Mouse (Mus musculus) MEL (cell line): Measurements from ENCODE around the gene Ncoa7. TPM values are rescaled to one million over a fixed set of nuclear protein-coding genes. Genes with fewer than 3 reads are reported as not detected.

Source experiments
- DNase-seq: peaks from one replicate; pipeline ENCODE4 v3.0.0; 2011; ENCODE audit warnings: low read depth, low spot score
- H3K27ac ChIP-seq: 2 replicates; pipeline ENCODE4 v1.5.1; 2012; ENCODE audit warnings: low read depth, mild to moderate bottlenecking, control low read depth, low read length, moderate library complexity; ENCODE audit not compliant: control insufficient read depth
- H3K27me3 ChIP-seq, 2 experiments: fragments of 150-350 bp in 1 of 2; sonication (generic) in 1 of 2; 2 replicates each; pipeline ENCODE4 v1.6.1; 2012; ENCODE audit warnings: low read length in 2 of 2, mild to moderate bottlenecking in 2 of 2, improper control_type of control experiment in 1 of 2, moderate library complexity in 1 of 2; ENCODE audit not compliant: insufficient read depth in 2 of 2, control insufficient read depth in 1 of 2
- H3K36me3 ChIP-seq, 2 experiments: 2 replicates each; pipeline ENCODE4 v1.6.1; 2012 to 2014; ENCODE audit warnings: low read length in 2 of 2, improper control_type of control experiment in 1 of 2, inconsistent platforms in 1 of 2, mild to moderate bottlenecking in 1 of 2; ENCODE audit not compliant: insufficient read depth in 2 of 2, control insufficient read depth in 1 of 2
- H3K4me1 ChIP-seq, 2 experiments: fragments of 150-350 bp in 1 of 2; sonication (generic) in 1 of 2; 2 replicates each; pipeline ENCODE4 v1.6.1; 2012; ENCODE audit warnings: low read length in 2 of 2, improper control_type of control experiment in 1 of 2, mild to moderate bottlenecking in 1 of 2; ENCODE audit not compliant: insufficient read depth in 2 of 2, control insufficient read depth in 1 of 2
- H3K4me3 ChIP-seq, 2 experiments: fragments of 150-350 bp in 1 of 2; sonication (generic) in 1 of 2; 2 replicates each; pipeline ENCODE4 v1.5.1; 2012; ENCODE audit warnings: low read depth in 2 of 2, low read length in 2 of 2, mild to moderate bottlenecking in 2 of 2, moderate library complexity in 2 of 2, control low read depth in 1 of 2, improper control_type of control experiment in 1 of 2; ENCODE audit not compliant: control insufficient read depth in 1 of 2, insufficient read depth in 1 of 2
- H3K79me2 ChIP-seq: 2 replicates; pipeline ENCODE4 v1.6.1; 2012; ENCODE audit warnings: mild to moderate bottlenecking, low read length, moderate library complexity; ENCODE audit not compliant: control insufficient read depth, poor library complexity, insufficient read depth
- H3K9ac ChIP-seq: 2 replicates; pipeline ENCODE4 v1.6.1; 2012; ENCODE audit warnings: low read depth, mild to moderate bottlenecking, control low read depth, low read length, moderate library complexity; ENCODE audit not compliant: control insufficient read depth, poor library complexity, severe bottlenecking
- H3K9me3 ChIP-seq: fragments of 150-350 bp; sonication (generic); replicated peaks from 2 replicates; pipeline ENCODE4 v1.6.1; 2012; ENCODE audit warnings: mild to moderate bottlenecking, low read length, improper control_type of control experiment, moderate library complexity; ENCODE audit not compliant: insufficient read depth
- CHD1 ChIP-seq: IDR thresholded peaks from 2 replicates; pipeline ENCODE4 v1.6.1; 2012; ENCODE audit warnings: low read depth, mild to moderate bottlenecking, inconsistent platforms, low read length, improper control_type of control experiment
- ETS1 ChIP-seq: IDR thresholded peaks from 2 replicates; pipeline ENCODE4 v1.6.1; 2012; ENCODE audit warnings: low read depth, mild to moderate bottlenecking, inconsistent platforms, low read length, improper control_type of control experiment, moderate library complexity
- HCFC1 ChIP-seq: IDR thresholded peaks from 2 replicates; pipeline ENCODE4 v1.6.1; 2012; ENCODE audit warnings: low read depth, mild to moderate bottlenecking, inconsistent platforms, low read length, improper control_type of control experiment, moderate library complexity
- JUND ChIP-seq: IDR thresholded peaks from 2 replicates; pipeline ENCODE4 v1.6.1; 2011; ENCODE audit warnings: low read depth, mild to moderate bottlenecking, improper control_type of control experiment, low read length
- MAX ChIP-seq: IDR thresholded peaks from 2 replicates; pipeline ENCODE4 v1.6.1; 2011; ENCODE audit warnings: low read length, improper control_type of control experiment
- MEF2A ChIP-seq: IDR thresholded peaks from 2 replicates; pipeline ENCODE4 v1.6.1; 2014; ENCODE audit warnings: low read depth, mild to moderate bottlenecking, inconsistent platforms, low read length, improper control_type of control experiment; ENCODE audit not compliant: poor library complexity, insufficient replicate concordance, severe bottlenecking; ENCODE audit errors: extremely low read depth
- MXI1 ChIP-seq: IDR thresholded peaks from 2 replicates; pipeline ENCODE4 v1.6.1; 2011; ENCODE audit warnings: mild to moderate bottlenecking, low read depth, low read length, improper control_type of control experiment
- MYB ChIP-seq: IDR thresholded peaks from 2 replicates; pipeline ENCODE4 v1.6.1; 2011; ENCODE audit warnings: mild to moderate bottlenecking, low read depth, low read length, improper control_type of control experiment
- NRF1 ChIP-seq: IDR thresholded peaks from 2 replicates; pipeline ENCODE4 v1.6.1; 2014; ENCODE audit warnings: low read depth, mild to moderate bottlenecking, inconsistent platforms, low read length, improper control_type of control experiment, moderate library complexity; ENCODE audit not compliant: poor library complexity, insufficient read depth, severe bottlenecking
- POLR2AphosphoS2 ChIP-seq: IDR thresholded peaks from 2 replicates; pipeline ENCODE4 v1.6.1; 2011; ENCODE audit warnings: low read length, improper control_type of control experiment
- RAD21 ChIP-seq: IDR thresholded peaks from 2 replicates; pipeline ENCODE4 v1.6.1; 2011; ENCODE audit warnings: mild to moderate bottlenecking, low read depth, low read length, improper control_type of control experiment
- RCOR1 ChIP-seq: IDR thresholded peaks from 2 replicates; pipeline ENCODE4 v1.6.1; 2012; ENCODE audit warnings: low read depth, mild to moderate bottlenecking, inconsistent platforms, low read length, improper control_type of control experiment
- SIN3A ChIP-seq: IDR thresholded peaks from 2 replicates; pipeline ENCODE4 v1.6.1; 2012; ENCODE audit warnings: low read length, improper control_type of control experiment, inconsistent platforms
- TAL1 ChIP-seq: IDR thresholded peaks from 2 replicates; pipeline ENCODE4 v1.6.1; 2012; ENCODE audit warnings: mild to moderate bottlenecking, inconsistent platforms, low read length, moderate library complexity, mixed read lengths
- UBTF ChIP-seq: IDR thresholded peaks from 2 replicates; pipeline ENCODE4 v1.6.1; 2012; ENCODE audit warnings: low read depth, mild to moderate bottlenecking, inconsistent platforms, low read length, improper control_type of control experiment, moderate library complexity, borderline replicate concordance; ENCODE audit not compliant: insufficient read depth
- ZC3H11A ChIP-seq: IDR thresholded peaks from 2 replicates; pipeline ENCODE4 v1.6.1; 2012; ENCODE audit warnings: low read depth, mild to moderate bottlenecking, inconsistent platforms, low read length, improper control_type of control experiment
- ZKSCAN1 ChIP-seq: IDR thresholded peaks from 2 replicates; pipeline ENCODE4 v1.6.1; 2012; ENCODE audit warnings: low read depth, mild to moderate bottlenecking, inconsistent platforms, low read length, improper control_type of control experiment, moderate library complexity
- ZNF384 ChIP-seq: IDR thresholded peaks from 2 replicates; pipeline ENCODE4 v1.6.1; 2012; ENCODE audit warnings: low read depth, mild to moderate bottlenecking, inconsistent platforms, low read length, improper control_type of control experiment
- polyA plus RNA-seq, 2 experiments: library from polyadenylated mRNA; stranded (reverse) in 1 of 2; unstranded in 1 of 2; fragments of >175 nt in 1 of 2; fragments of >200 nt in 1 of 2; gene quantifications; 2 replicates each; pipeline versions ENCODE4 v1.2.1 to v1.2.4; 2012; ENCODE audit warnings: low replicate concordance in 2 of 2, low read depth in 1 of 2; ENCODE audit not compliant: insufficient read length in 2 of 2, insufficient read depth in 1 of 2, missing spikeins in 1 of 2
- total RNA-seq: library from RNA; depleted of rRNA; stranded (reverse); fragments of 300-350 nt; gene quantifications from 2 replicates; pipeline ENCODE4 v1.2.3, GENCODE M21; 2012

The Ncoa7 gene
- total and polyA plus RNA-seq, 3 experiments: 1.7 to 64.9 (median 4.2) TPM

DNA sequence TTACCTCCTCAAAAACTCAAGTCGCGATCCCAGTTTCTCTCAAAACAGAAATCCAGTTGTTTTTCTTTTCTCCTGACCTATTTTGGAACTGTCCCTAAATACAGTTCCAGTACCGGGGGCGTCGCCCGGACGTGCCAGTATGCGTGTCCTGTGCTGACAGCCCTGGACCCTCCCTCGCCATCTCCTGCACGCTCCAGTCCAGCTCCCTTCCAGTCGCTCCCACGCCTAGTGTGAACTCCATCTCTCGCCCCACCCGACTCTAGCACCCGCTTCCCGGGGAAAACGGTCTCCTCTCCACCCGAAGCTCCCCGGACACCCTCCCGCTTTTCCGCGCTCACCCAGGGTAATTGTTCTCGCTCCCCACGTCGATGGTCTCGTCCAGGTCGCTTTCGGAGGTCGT lies 39.1 kb upstream of the Ncoa7 start:
- peak overlapping the region; percentile 18 to 49; a peak in 3 of 4 replicates for H3K4me3 ChIP-seq
- peak overlapping the region; percentile 35; the same call in 1 of the 2 replicates for H3K9ac ChIP-seq
- DNase-seq: no peak
- H3K79me2 ChIP-seq: no peaks in the 10 kb centered on the region
- peaks cover 0 to 7% of the 10 kb centered on the region in 2 experiments; a peak in 2 of 4 replicates for H3K4me1 ChIP-seq
- H3K36me3 ChIP-seq: peaks cover 0 to 3% of the 10 kb centered on the region in 2 experiments; a peak in 1 of 4 replicates
- H3K27me3 ChIP-seq: peaks cover 0 to 1% of the 10 kb centered on the region in 2 experiments; a peak in 2 of 4 replicates
- no peaks in the 10 kb centered on the region for H3K9me3 ChIP-seq
- TF ChIP-seq NRF1: no peak
- TF ChIP-seq RAD21: no peak
- no peak for TF ChIP-seq RCOR1
- no peak for TF ChIP-seq MXI1
- no peak for TF ChIP-seq CHD1
- no peak for TF ChIP-seq ETS1
- no peak for TF ChIP-seq HCFC1
- no peak for TF ChIP-seq TAL1
- no peak for TF ChIP-seq SIN3A
- no peak for TF ChIP-seq ZKSCAN1
- TF ChIP-seq UBTF: no peak
- TF ChIP-seq MEF2A: no peak
- TF ChIP-seq JUND: no peak
- TF ChIP-seq MAX: no peak
- TF ChIP-seq MYB: no peak
- TF ChIP-seq ZC3H11A: no peak
- H3K27ac ChIP-seq: no peak overlapping the region

DNA sequence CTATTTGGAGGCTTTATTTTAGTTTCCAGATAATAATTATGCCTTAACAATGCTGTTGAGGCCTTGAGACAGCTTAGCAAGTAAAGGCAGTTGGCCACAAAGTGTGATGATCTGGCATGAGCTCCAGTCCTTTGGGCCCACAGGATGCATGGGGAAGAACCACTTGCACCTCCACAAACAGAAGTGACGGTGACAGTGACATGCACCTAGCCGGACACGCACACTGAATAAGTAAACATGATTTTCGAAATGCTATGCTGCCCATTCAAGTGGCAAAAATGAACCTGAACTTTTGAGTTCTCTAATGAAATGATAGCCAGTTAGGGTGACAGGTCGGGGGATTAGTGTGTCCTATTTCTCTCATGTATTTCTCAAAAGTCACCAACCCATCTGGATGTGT lies 37.7 kb upstream of the Ncoa7 start:
- no peaks in the 10 kb centered on the region for H3K9me3 ChIP-seq
- peaks cover 0 to 7% of the 10 kb centered on the region in 2 experiments; a peak in 2 of 4 replicates for H3K4me1 ChIP-seq
- H3K27me3 ChIP-seq: peaks cover 0 to 1% of the 10 kb centered on the region in 2 experiments; a peak in 2 of 4 replicates
- no peak for DNase-seq
- TF ChIP-seq TAL1 (no peak), ZNF384 (no peak), POLR2AphosphoS2 (no peak)
- TF ChIP-seq, all 39 proteins: peak for 0
- Histone ChIP-seq H3K27ac (no peak overlapping the region), H3K9ac (no peak overlapping the region), H3K79me2 (no peaks in the 10 kb centered on the region), H3K4me3 (no peak overlapping the region), H3K36me3 (peaks cover 0 to 3% of the 10 kb centered on the region in 2 experiments; a peak in 1 of 4 replicates)
